Mouse (Mus musculus) adrenal gland, postnatal 4 days (tissue): Measurements from ENCODE around the gene Olfr522. TPM values are rescaled to one million over a fixed set of nuclear protein-coding genes. Genes with fewer than 3 reads are reported as not detected.

Experiments used
- DNase-seq, 2 experiments: peaks; one replicate each; pipeline ENCODE4 v3.0.0; 2021 to 2022; ENCODE audit warnings: low spot score in 2 of 2, mixed read lengths in 2 of 2
- long read RNA-seq, 2 experiments: library from polyadenylated mRNA; stranded (forward); transcript quantifications; one replicate each; pipeline ENCODE4 v2.0.0; 2021
- total RNA-seq, 2 experiments: library from RNA; stranded (reverse); gene quantifications; 2 replicates each; pipeline ENCODE4 v1.2.3; 2021

The Olfr522 gene
- total RNA-seq = not detected
- long read RNA-seq, experiment 1 = 0 reads
- long read RNA-seq, experiment 2 = 0 reads

DNA sequence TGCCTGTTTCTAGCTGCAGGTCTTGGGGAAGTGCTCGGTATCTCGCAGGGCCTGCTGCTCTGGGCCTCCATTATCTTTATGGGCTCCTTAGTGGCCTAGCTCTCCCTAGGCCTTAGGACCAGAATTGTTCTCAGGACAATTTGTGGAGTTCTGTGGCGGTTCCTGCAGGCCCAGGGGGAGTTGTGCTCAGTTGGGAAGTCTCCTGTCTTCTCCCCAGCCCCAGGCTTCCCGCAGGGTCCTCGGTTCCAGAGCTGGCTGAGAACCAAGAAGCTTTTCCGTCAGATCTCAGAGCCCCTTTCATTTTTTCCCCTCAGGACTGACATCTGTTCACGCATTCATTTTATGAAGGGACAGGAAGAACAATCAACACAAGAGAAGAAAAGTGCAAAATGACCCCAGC, at the start of gene Olfr522:
Olfr522 (minus strand) TSS at position 101 of the 400 bp plus-strand sequence.
- no peak for DNase-seq

DNA sequence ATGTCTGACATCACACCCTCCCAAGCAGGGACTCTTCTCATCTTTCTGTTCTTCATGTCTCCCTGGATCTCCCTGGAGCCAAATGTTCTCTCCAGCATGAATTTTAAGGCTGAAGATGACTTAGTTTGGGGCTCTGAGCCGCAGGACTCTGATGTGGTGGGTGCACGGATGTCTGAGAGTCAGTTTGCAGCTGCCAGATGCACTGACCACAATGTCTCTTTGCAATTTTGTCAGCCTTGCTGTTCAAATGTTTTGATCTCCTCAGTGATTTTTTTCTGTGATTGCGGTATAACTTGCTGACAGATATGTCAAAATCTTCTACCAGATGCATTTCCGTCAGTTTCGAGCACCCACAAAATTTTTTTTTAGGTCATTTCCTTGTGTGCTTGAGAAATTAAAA, 49.3 kb upstream of the Olfr522 start:
- no peak for DNase-seq

DNA sequence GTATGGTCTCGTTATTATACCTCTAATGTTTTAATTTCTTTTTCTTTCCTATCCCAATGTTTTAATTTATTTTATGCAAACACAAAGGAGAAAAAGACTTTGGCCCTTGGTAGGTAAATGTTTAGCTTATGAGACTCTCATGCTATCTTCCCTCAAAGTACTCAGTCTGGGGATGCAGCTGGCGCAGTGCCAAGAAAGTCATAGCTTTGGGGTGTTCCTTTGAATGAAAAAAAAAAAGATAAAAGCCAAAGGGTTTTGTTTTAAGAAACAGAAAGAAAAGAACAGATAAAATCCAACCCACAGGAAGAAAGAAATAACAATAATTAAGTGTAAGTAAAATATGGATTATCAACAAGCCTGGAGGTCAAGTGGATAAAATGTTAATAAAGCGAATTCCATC, 44.1 kb upstream of the Olfr522 start:
- DNase-seq = no peak

DNA sequence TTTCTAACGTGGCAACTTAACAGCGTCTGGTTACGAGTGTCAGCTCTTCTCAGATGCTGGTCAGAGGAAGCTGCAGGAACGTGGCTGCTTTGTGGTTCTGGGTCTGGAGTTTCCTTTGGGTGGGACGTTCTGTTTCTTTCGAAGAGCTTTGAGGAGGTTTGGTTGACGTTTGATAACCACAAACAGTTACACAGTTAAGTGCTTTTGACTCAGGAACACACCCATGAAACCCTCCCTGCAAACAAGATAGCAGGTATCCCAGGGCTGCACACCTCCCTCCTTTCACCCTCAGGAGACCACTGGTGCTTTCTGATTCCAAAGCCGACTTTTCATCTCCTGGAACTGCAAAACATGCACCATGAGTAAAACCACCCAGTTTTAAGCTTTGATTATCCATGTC, 43.6 kb upstream of the Olfr522 start:
- no peak for DNase-seq

DNA sequence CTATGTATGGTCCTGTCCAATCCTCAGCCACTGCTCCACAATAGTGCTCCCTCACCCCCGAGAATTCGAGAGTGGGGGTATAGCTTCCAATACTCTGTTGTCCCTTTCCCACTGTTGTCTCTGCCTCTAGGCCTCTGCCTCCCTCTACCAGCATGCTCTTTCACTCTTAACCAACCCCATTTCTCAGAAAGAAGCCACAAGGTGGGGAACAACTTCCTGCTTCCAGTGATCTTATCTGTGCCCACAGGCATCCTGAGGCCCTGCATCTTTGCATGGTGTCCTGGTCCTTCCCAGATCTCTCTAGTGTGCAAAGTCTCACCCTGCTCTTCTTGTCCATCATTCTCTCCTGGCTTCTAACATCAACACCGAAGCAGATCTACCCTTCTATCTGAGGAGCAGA, 42.3 kb upstream of the Olfr522 start:
- DNase-seq = no peak

- DNase-seq = no peak
These were observed 41.3 kb upstream of the Olfr522 start, which contains the start of gene Olfr524 for GRCm38 (mm10) chr7:140205864-140206263. Gene Olfr524, minus strand, starts transcription at chr7:140205964.

GRCm38 (mm10) chr7:140201090-140201489, 36.5 kb upstream of the Olfr522 start:
- DNase-seq = no peak

GRCm38 (mm10) chr7:140196002-140196401, 31.4 kb upstream of the Olfr522 start:
- no peak for DNase-seq

- no peak for DNase-seq
These were observed 29.5 kb upstream of the Olfr522 start for GRCm38 (mm10) chr7:140194031-140194430.

- no peak for DNase-seq
These were observed 28.3 kb upstream of the Olfr522 start for GRCm38 (mm10) chr7:140192851-140193250.

DNA sequence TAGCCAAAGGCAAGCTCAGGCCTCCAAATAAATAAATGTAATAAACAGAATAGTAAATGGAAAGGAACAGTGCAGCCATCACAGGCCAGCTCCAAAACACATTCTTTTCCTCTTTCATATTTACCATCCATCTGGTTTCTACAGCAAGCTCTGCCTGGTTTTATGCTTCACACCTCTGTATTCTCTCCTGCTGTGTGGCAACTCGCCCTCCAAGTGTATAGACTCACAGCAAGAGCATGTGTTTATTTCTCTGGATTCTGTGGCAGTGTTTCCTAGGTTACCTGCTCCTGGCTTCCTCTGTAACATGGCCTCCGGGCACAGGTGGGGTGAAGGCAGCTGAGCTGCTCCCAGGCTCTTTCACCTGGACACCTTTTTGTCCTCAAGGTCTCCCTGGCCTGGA, 27.9 kb upstream of the Olfr522 start:
- DNase-seq = no peak

GRCm38 (mm10) chr7:140190435-140190834, 25.9 kb upstream of the Olfr522 start:
- DNase-seq = no peak

DNA sequence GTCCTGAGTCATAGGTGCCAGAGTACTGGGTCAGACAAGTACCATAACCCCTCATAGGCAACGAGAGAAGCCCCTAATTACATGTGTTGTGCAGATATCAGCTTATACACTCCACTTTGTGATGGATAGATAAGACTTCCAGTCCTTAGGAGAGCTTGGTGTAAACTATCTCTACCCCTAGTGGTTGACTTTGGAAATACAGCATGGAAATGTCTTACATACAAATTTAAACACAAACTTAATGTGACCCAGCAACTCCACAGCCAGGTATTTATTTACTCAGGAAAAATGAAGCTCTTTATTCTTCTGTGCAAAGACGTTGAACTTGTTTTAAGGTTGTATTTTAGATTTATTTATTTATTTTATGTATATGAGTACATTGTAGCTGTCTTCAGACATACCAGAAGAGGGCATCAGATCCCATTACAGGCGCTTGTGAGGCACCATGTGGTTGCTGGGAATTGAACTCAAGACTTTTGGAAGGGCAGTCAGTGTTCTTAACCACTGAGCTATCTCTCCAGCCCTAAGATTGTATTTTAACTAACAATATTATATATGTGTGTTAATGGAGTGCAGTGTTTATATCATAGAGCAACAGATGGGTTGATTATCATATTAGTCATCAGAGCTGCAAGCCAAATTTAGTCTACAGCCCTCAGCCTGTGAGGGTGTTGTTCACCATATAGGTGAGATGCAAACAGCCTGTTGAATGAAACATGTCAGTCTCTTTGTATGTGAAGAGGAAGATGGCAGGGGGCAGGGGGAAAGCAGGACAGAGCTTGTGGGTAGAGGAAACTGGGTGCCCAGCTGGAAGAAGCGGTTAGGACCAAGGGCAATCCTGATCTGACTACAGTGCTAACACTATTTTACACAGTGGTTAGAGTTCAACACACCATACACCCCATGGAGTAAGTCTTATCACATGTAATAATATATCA, 24.1 kb upstream of the Olfr522 start:
- DNase-seq = no peak

GRCm38 (mm10) chr7:140187721-140188390, 23.3 kb upstream of the Olfr522 start:
- DNase-seq = no peak

DNA sequence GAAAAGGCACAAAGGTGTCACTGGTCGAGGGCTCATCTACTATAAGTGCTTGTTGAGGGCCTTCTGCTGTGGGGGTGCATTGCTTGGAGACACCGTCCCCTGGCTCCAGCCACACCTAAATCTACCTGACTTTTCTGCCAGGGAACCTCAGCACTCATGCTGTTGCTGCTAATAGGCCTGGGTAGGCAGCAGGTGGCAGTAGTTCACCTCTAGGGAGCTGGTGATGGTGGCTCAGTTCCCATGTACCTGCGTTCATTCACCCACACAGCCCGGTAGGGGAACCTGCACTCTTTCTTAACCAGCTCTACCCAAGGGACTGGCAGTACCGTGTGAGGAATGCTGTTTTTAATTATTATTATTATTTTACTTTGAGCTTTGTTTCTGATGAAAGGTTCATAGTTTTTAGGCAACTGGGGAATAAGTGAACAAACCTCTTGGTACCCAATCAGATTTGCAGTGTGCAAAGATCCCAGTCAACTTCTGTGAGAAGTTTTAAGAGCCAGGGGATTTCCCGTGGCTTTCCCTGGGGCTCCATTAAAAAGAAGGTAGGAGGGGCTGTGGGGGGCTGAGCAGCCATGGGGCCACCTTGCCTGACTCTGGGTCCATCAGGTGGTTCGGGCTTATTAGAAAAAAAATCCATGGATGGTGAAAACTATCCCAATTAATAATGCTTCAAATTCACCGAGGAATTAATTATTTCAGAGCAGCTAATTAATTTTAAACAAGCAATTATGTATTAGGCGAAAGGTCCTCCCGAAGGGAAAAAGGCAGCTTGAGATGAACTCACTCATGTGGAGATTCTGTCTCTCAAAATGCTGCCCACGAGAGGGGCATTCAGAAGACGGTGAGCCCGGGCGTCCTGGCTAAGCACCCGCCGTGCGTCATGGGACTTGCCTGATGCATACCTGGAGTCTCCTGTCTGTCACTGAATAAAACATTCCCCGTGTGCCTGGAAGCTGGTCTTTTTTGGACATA, 22.4 kb upstream of the Olfr522 start:
- no peak for DNase-seq

DNA sequence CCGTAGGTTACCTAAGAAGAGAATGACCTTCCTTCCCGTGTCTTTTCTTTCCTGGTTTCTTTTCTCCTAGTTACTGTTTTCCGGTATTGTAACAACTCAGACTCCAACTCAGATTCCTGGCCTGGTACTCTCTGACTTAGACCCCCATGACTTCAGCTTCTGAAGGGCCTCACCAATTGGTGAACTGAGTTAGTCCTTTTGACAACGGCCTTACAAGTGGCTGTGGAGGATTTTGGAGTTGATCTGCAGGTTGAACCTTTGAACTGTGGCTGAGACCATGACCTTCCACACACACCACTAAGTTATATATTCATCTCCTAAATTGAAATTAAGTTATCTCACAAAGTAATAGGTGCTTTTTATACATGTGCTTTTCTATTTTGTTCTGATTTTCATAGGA, 19.6 kb upstream of the Olfr522 start:
- DNase-seq = no peak

DNA sequence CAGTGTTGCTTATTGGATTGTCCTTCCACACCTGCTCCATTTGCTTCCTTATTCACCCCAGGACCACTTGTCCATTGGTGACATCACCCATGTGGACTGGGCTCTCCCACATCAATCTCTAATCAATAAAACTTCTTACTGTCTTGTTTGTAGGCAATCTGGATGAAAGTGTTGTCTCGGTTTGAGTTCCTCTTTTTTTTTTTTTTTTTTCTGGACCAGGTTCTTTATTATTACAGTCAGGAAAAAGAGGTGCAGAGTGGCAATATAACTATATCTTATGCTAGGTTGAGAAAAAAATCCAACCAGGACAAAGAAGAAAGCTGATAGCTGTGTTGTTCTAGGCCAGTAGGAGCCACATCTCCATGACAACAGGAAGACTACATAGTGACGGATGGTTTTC, 16.1 kb upstream of the Olfr522 start:
- DNase-seq = no peak

- DNase-seq = no peak
These were observed 14.6 kb upstream of the Olfr522 start for GRCm38 (mm10) chr7:140179176-140179575.

DNA sequence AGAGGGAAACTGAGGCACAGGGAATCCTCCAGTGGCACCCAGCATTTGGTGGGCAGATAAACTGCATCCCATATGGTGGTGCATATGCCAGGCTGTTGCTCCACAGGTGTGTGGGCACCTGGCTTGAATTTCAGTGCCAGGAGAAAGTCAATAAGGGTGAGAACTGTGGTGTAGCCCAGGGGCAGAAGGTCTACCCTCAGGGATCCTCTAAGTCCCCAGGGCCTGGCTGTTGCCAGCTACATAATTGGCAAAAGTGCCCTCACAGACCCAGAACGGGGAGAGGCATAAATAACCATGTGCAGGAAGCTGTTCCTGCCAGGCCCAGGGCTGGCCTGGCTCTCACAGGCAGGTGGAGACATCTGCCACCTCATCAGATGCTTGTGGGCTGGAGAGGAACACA, 8.4 kb upstream of the Olfr522 start, which contains the start of gene Olfr523:
Olfr523 (plus strand) TSS at position 282 of the 400 bp plus-strand sequence.
- no peak for DNase-seq

DNA sequence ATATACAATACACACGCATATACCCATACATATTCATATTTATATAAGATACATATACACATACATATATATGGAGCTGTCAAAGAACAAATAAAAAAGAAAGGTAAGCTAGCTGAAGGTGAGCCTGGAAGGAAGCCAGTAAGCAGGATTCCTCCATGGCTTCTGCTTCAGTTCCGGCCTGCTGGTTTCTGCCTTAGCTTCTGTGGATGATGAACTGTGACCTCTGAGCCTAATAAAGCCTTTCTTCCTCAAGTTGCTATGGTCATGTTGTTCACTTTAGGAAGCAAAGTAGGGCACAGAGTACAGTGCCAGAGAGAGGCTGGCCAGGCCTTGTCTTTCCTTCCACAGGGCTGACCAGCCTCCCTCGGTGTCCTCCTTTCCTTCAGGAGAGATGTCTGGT, 6.3 kb upstream of the Olfr522 start:
- no peak for DNase-seq

DNA sequence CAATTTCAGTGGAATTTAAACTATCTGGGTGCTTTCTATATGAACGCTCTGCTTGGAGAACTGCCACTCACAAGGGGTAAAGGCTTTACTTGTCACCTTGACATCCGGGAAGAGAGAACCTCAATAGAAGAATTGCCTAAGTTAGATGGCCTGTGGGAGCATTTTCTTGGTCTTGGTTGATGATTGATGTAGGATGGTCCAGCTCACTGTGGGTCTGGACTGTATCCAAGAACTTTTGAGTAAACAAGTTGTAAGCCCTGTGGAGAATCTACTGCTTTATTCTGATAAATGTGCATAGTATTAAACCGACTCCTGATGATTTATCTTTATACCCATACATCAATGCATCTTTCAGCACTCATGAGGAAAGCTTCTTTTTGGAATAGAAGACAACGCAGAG, 4.8 kb upstream of the Olfr522 start:
- DNase-seq = no peak
